ENCODE assay signal across 8 mouse cellular contexts in the genomic region with DNA sequence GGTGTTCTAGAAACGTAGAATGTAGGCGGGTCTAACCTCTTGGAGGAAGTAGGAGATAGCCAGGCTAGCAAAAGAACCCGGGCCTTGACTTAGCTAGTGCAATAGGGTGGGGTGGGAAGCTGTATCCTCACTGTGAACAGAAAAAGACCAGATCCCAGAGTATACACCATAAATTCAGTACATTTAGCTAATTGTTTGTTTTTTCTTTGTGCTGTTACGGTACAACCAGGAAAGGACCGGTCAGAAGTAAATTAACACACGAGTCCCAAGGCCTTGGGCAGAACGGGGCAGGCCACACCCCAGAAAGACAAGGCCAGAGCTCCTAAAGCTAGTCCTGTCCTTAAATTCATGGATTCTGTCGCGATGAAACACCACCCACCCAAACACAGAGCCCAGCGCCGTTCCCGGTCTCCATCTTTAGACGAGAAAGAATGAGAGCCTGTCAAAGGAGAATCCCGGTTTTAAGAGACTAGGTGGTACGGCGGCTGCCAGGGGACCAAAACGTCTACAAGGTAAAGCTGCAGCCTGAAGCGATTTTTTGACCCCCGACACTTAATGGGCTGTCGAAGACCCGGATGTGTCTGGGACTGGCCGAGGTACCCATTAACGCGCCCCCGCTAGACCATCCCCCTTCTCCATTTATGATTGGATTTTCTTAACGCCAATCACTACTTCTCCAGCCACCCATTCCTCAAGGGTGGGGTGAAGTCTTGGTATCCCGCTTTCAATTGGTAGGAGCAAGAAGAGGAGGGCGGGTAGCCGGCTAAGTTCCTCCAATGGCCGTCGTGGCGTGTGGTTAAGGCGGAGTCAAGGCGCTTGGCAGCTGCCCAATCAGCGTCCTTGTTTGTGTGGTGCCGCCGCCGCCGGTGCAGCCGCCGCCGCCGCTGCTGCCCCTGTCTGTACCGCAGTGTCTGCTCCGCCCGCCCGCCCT. TPM values are rescaled to one million over a fixed set of nuclear protein-coding genes. Genes with fewer than 3 reads are reported as not detected.
DNase-seq lines count a peak whose midpoint lies in the region; ATAC-seq lines count a peak whose summit lies in the region.

Gene Gatad2b (plus strand): TSS at position 834 of the 931 bp plus-strand sequence.

- H3K36me3 ChIP-seq in hindbrain, embryonic 14.5 days (replicated peaks; ENCODE audit: control insufficient read depth, insufficient read depth) = no peaks in the 10 kb centered on the region

- H3K4me3 ChIP-seq in hindbrain, embryonic 14.5 days (replicated peaks; ENCODE audit: low read length) = peak within 1 kb of the TSS; percentile 76

- peak within 1 kb of the TSS; percentile 97 for H3K27ac ChIP-seq in hindbrain, embryonic 14.5 days

- peak within 1 kb of the TSS; percentile 92 for H3K9ac ChIP-seq in hindbrain, embryonic 14.5 days

- H3K4me2 ChIP-seq in hindbrain, embryonic 14.5 days (replicated peaks) = peak within 1 kb of the TSS; percentile 74

- under 1% methylated on average over 42 of the region's 47 CpGs for WGBS in hindbrain, embryonic 14.5 days

- peak; percentile 99 for ATAC-seq in hindbrain, embryonic 14.5 days (ENCODE audit: low FRiP score)

- peaks cover 22% of the 10 kb centered on the region for H3K4me1 ChIP-seq in hindbrain, embryonic 14.5 days (replicated peaks; ENCODE audit: control insufficient read depth, insufficient read depth, low read length)

- no peaks in the 10 kb centered on the region for H3K27me3 ChIP-seq in hindbrain, embryonic 14.5 days (ENCODE audit: control insufficient read depth, insufficient read depth, low read length)

- no peaks in the 10 kb centered on the region for H3K9me3 ChIP-seq in hindbrain, embryonic 14.5 days (ENCODE audit: control insufficient read depth, low read length)

- peak; percentile 100 for DNase-seq in R1 (ENCODE audit: low read depth, low spot score)
- peak; percentile 99 for DNase-seq in cerebellum, postnatal 25 days
- peak; percentile 97 to 99 for DNase-seq in frontal cortex, postnatal 25 days (ENCODE audit: low spot score in 2 of 2)
- peak; percentile 100 for DNase-seq in hindbrain, embryonic 14.5 days (ENCODE audit: low spot score)
- DNase-seq in layer of hippocampus, postnatal 36 days = peak; percentile 97
- DNase-seq in lung, postnatal 36 days = peak; percentile 100
- DNase-seq in retina, postnatal 1 day = peak; percentile 100
- DNase-seq in urinary bladder, adult 18-20 months (ENCODE audit: low spot score in 2 of 2) = peak; percentile 90 to 97

RNA-seq across cellular contexts. Expression of gene Gatad2b, which starts in this region (rescaled TPM):
- polyA plus RNA-seq in hindbrain, embryonic 14.5 days (2014; fragmentation: Nextera tagmentation; extraction: Ambion mirVana) = 12.3 and 14.7 TPM in 2 replicates
- total RNA-seq in layer of hippocampus, postnatal 36 days (2021) = 100 to 1,000 TPM in 1 of 2 experiments, 10 to 100 TPM in 1; 95.2 to 109 TPM

Comparison
In these comparisons a context has a peak if more than half of its experiments do, and no peak if none do; other contexts are left out.
1. Peak in every context shown above with its lines: DNase-seq, ATAC-seq, H3K4me3 ChIP-seq and H3K27ac ChIP-seq.